Mouse (Mus musculus) hindbrain, embryonic 13.5 days (tissue): Measurements from ENCODE around the gene Kcnj12. TPM values are rescaled to one million over a fixed set of nuclear protein-coding genes. Genes with fewer than 3 reads are reported as not detected.

ENCODE experiments used
- ATAC-seq: fragments of 200-750 bp; cut with Nextera tagmentation; 2 replicates; pipeline ENCODE4 v1.8.0; 2017; ENCODE audit warnings: moderate TSS enrichment; ENCODE audit not compliant: low FRiP score
- H3K27ac ChIP-seq: fragments of 300-500 bp; sonication (generic); 2 replicates; pipeline ENCODE4 v1.5.1; 2015; ENCODE audit warnings: inconsistent platforms, mild to moderate bottlenecking, moderate library complexity
- H3K27me3 ChIP-seq: fragments of 300-500 bp; sonication (generic); 2 replicates; pipeline ENCODE4 v1.6.1; 2015; ENCODE audit warnings: mild to moderate bottlenecking, inconsistent platforms
- H3K36me3 ChIP-seq: fragments of 300-500 bp; sonication (generic); 2 replicates; pipeline ENCODE4 v1.6.1; 2015; ENCODE audit warnings: mild to moderate bottlenecking, inconsistent platforms
- H3K4me1 ChIP-seq: fragments of 300-500 bp; sonication (generic); replicated peaks from 2 replicates; pipeline ENCODE4 v1.6.1; 2015; ENCODE audit warnings: inconsistent platforms
- H3K4me2 ChIP-seq: fragments of 300-500 bp; sonication (generic); 2 replicates; pipeline ENCODE4 v1.6.1; 2015; ENCODE audit warnings: inconsistent platforms, mild to moderate bottlenecking, moderate library complexity
- H3K4me3 ChIP-seq: fragments of 300-500 bp; sonication (generic); 2 replicates; pipeline ENCODE4 v1.5.1; 2015; ENCODE audit warnings: mild to moderate bottlenecking, inconsistent platforms
- H3K9ac ChIP-seq: fragments of 300-500 bp; sonication (generic); 2 replicates; pipeline ENCODE4 v1.6.1; 2015; ENCODE audit warnings: mild to moderate bottlenecking, inconsistent platforms
- H3K9me3 ChIP-seq: fragments of 300-500 bp; sonication (generic); 2 replicates; pipeline ENCODE4 v1.6.1; 2016; ENCODE audit warnings: inconsistent platforms
- WGBS: fragments of 180-500 bp; shearing (Covaris S2); methylation state at CpG from one replicate; pipeline ENCODE4 v1.1.7; 2015; 5-methylcytosine and 5-hydroxymethylcytosine counted together
- polyA plus RNA-seq: library from polyadenylated mRNA; unstranded; fragments of >200 nt; fragmentation: Nextera tagmentation; extraction: Ambion mirVana; gene quantifications from 2 replicates; pipeline ENCODE4 v1.2.1, GENCODE M21; 2015

Kcnj12 gene
- polyA plus RNA-seq, 1 experiment from 2014 or later = 3.8 TPM

- 71% methylated on average over 5 of the region's 5 CpGs for WGBS
- Histone ChIP-seq H3K36me3 (no peaks in the 10 kb centered on the region), H3K9ac (no peak overlapping the region), H3K4me2 (no peak overlapping the region), H3K4me1 (peaks cover 29% of the 10 kb centered on the region), H3K9me3 (no peaks in the 10 kb centered on the region), H3K27me3 (no peaks in the 10 kb centered on the region), H3K4me3 (no peak overlapping the region), H3K27ac (peak overlapping the region; percentile 44; the same call in 1 of the 2 replicates)
- ATAC-seq = no peak
These were observed 17.6 kb upstream of the Kcnj12 start for GRCm38 (mm10) chr11:61004781-61005180.

GRCm38 (mm10) chr11:61005345-61005744 is 17.0 kb upstream of the Kcnj12 start:
- H3K27me3 ChIP-seq = no peaks in the 10 kb centered on the region
- H3K4me3 ChIP-seq = no peak overlapping the region
- ATAC-seq = no peak
- no peaks in the 10 kb centered on the region for H3K36me3 ChIP-seq
- WGBS = 44% methylated on average over 6 of the region's 6 CpGs
- H3K4me2 ChIP-seq = no peak overlapping the region
- H3K27ac ChIP-seq = no peak overlapping the region
- H3K4me1 ChIP-seq = peaks cover 28% of the 10 kb centered on the region
- H3K9ac ChIP-seq = no peak overlapping the region
- no peaks in the 10 kb centered on the region for H3K9me3 ChIP-seq

- H3K27ac ChIP-seq = no peak overlapping the region
- no peak for ATAC-seq
- H3K9me3 ChIP-seq = no peaks in the 10 kb centered on the region
- no peak overlapping the region for H3K4me2 ChIP-seq
- 0 out of 2 replicates have a peak overlapping the region, but pooled peaks have one; percentile 3 for H3K9ac ChIP-seq
- H3K36me3 ChIP-seq = no peaks in the 10 kb centered on the region
- no peak overlapping the region for H3K4me3 ChIP-seq
- peaks cover 13% of the 10 kb centered on the region for H3K4me1 ChIP-seq
- WGBS = 20% methylated on average over 9 of the region's 9 CpGs
- H3K27me3 ChIP-seq = no peaks in the 10 kb centered on the region
These were observed 10.5 kb upstream of the Kcnj12 start for GRCm38 (mm10) chr11:61011736-61012294.

DNA sequence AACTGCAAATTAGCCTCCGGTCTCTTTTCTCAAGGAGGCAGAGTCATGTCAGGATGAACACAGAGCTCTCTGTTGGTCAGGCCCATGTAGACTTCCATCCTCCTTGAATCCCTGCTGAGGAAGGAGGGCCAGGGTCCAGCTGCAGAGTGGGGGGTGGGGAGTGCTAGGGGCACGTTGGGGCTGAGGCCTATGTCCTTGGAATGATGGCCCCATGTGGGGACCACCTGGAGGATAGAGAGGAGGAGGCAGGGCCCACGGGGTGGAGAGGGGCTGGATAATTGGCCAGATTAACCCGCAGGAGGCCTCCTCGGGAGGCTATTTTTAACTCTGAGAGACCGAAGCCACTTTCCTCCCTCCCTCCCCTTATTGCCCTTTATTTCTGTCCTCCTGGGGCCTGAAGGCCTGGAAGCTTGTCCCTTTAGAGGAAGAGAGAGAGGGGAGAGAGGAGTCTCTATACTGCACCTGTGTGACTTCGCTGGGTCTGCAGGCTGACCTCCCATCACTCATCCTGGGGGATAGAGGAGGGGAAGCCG is 5.4 kb upstream of the Kcnj12 start:
- peaks cover 35% of the 10 kb centered on the region for H3K27me3 ChIP-seq
- H3K4me1 ChIP-seq = peaks cover 23% of the 10 kb centered on the region
- H3K9ac ChIP-seq = no peak overlapping the region
- H3K9me3 ChIP-seq = no peaks in the 10 kb centered on the region
- no peaks in the 10 kb centered on the region for H3K36me3 ChIP-seq
- ATAC-seq = no peak
- no peak overlapping the region for H3K27ac ChIP-seq
- WGBS = 17% methylated on average over 8 of the region's 8 CpGs
- H3K4me2 ChIP-seq = no peak overlapping the region
- no peak overlapping the region for H3K4me3 ChIP-seq

GRCm38 (mm10) chr11:61021129-61021528 is 1.2 kb upstream of the Kcnj12 start:
- peak overlapping the region; percentile 88 for H3K4me2 ChIP-seq
- H3K27ac ChIP-seq = 0 out of 2 replicates have a peak overlapping the region, but pooled peaks have one; percentile 30

GRCm38 (mm10) chr11:61021676-61022549 is 451 bp upstream of the Kcnj12 start:
- Histone ChIP-seq H3K27me3 (peaks cover 79% of the 10 kb centered on the region), H3K4me1 (peaks cover 64% of the 10 kb centered on the region), H3K9ac (peak overlapping the region; percentile 77), H3K36me3 (no peaks in the 10 kb centered on the region), H3K4me3 (peak overlapping the region; percentile 66), H3K4me2 (peak overlapping the region; percentile 88), H3K9me3 (no peaks in the 10 kb centered on the region), H3K27ac (peak overlapping the region; percentile 30; the same call in 1 of the 2 replicates)
- peak; percentile 61 for ATAC-seq
- WGBS = 1% methylated on average over 65 of the region's 68 CpGs

More at GRCm38 (mm10) chr11:61021129-61021528, 1.2 kb upstream of the Kcnj12 start:
- no peak for ATAC-seq
- peaks cover 76% of the 10 kb centered on the region for H3K27me3 ChIP-seq
- peak overlapping the region; percentile 77; the same call in 1 of the 2 replicates for H3K9ac ChIP-seq
- no peak overlapping the region for H3K4me3 ChIP-seq
- H3K36me3 ChIP-seq = no peaks in the 10 kb centered on the region
- H3K4me1 ChIP-seq = peaks cover 60% of the 10 kb centered on the region
- H3K9me3 ChIP-seq = no peaks in the 10 kb centered on the region
- WGBS = 64% methylated on average over 5 of the region's 5 CpGs

DNA sequence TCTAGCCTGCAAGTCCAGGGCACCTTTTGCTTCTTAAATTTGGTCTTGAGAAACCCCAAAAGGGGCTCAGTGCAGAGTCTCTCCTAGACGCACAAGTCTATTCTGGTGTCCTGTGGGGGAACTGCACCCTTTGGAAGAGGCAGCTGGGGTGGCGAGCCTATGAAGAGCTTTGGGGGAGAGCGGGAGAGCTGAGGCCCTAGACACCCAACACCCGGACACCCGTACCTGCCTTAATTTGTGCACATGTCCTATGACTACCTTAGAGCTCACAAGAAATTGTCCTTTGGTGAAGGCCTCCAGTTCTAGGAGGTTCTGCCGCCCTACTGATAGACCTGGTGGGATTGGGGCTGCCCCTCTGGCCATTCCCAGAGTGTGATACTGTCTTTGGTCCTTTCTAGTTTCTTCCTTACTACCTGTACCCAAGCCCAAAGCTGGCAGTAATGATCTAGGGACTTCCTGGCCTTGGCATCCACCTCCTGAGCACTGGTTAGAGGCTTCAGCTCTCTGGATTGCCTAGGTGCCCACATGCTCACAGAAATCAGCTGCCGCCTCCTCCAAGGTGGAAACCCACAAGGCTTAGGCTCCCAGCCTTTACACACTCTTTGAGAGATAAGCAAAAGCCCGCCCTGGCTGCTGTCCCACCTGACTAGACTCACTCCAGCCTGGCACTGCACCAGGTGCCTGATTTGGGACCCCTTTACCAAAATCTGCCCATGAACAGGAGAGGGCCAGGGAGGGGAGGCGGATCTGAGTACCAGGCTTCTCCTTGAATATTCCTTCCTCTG is 1.2 kb downstream of the Kcnj12 start:
- Histone ChIP-seq H3K27me3 (peaks cover 75% of the 10 kb centered on the region), H3K9me3 (no peaks in the 10 kb centered on the region), H3K4me2 (peak overlapping the region; percentile 88), H3K9ac (peak overlapping the region; percentile 77), H3K36me3 (no peaks in the 10 kb centered on the region), H3K4me1 (peaks cover 74% of the 10 kb centered on the region), H3K4me3 (peak overlapping the region; percentile 66), H3K27ac (no peak overlapping the region)
- ATAC-seq = no peak
- 59% methylated on average over 9 of the region's 9 CpGs for WGBS

DNA sequence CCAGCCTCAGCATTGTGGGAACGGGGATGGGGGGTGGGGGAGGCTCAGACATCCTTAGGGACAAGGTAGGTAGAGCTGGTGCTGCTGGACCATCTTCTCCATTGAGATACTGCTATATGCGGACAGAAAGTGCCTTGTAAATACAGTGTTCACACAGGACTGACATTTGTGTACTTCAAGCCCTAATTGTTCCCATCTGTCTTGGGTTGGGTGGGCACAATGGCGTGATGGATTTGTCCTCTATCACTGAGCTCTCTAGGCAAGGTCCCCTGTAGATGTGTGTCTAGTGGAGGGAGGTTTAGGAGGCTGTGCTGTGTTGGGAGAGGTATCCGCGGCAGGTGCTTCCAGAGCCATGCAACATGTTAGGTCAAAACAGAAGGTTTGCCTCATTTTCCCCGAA is 2.0 kb downstream of the Kcnj12 start:
- Histone ChIP-seq H3K9me3 (no peaks in the 10 kb centered on the region), H3K36me3 (no peaks in the 10 kb centered on the region), H3K27me3 (peaks cover 68% of the 10 kb centered on the region), H3K4me2 (peak overlapping the region; percentile 88; the same call in 1 of the 2 replicates), H3K9ac (no peak overlapping the region), H3K4me3 (0 out of 2 replicates have a peak overlapping the region, but pooled peaks have one; percentile 4), H3K4me1 (peaks cover 76% of the 10 kb centered on the region), H3K27ac (peak overlapping the region; percentile 62; the same call in 1 of the 2 replicates)
- 79% methylated on average over 6 of the region's 6 CpGs for WGBS
- ATAC-seq = no peak

DNA sequence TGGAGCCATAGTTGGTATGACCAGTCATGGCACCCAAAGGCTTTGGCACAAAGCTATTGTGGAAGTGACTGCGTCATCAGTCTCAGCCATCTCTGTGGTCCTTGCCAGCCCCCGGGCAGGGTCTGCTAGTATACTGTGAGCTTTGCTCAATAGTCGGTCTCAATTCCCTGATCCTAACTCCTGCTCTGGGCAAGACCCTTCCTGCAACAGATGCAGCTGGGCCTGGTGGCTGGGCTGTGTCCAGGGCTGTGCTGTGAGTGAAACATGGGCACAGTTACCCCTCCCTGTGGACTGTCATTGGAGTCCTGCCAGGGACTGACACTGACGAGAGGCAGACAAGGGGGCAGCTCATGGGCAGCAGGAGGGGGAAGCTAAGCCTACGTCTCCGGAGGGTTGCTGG is 2.6 kb downstream of the Kcnj12 start:
- H3K9ac ChIP-seq = no peak overlapping the region; the same call in 1 of the 2 replicates
- peak overlapping the region; percentile 62 for H3K27ac ChIP-seq
- no peak overlapping the region for H3K4me3 ChIP-seq
- H3K4me2 ChIP-seq = peak overlapping the region; percentile 21; the same call in 1 of the 2 replicates
- H3K36me3 ChIP-seq = no peaks in the 10 kb centered on the region
- H3K4me1 ChIP-seq = peaks cover 76% of the 10 kb centered on the region
- peaks cover 62% of the 10 kb centered on the region for H3K27me3 ChIP-seq
- peak; percentile 46; the same call in 1 of the 2 replicates for ATAC-seq
- 40% methylated on average over 6 of the region's 6 CpGs for WGBS
- H3K9me3 ChIP-seq = no peaks in the 10 kb centered on the region

DNA sequence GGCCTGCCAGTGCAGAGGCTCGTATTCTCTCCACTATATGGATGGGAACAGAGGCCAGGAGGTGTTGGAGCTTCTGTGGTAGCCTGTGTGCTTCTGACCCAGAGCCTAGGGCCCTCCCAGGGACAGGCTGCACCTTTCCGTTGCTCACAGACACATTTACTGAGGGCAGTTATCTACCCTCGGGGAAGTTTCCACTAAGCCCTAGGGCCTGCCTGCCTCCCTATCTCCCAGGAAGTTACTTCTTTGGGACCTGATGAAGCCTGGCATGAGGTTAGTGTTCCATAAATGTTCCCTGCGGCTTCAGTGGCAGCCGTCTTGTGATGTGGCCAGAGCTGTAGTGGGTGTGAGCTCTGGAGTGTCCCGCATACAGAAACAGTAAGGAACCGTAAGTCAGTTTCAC is 3.2 kb downstream of the Kcnj12 start:
- WGBS = 67% methylated on average over 7 of the region's 7 CpGs
- H3K9me3 ChIP-seq = no peaks in the 10 kb centered on the region
- H3K27ac ChIP-seq = peak overlapping the region; percentile 55
- peaks cover 76% of the 10 kb centered on the region for H3K4me1 ChIP-seq
- 0 out of 2 replicates have a peak overlapping the region, but pooled peaks have one; percentile 21 for H3K4me2 ChIP-seq
- no peaks in the 10 kb centered on the region for H3K36me3 ChIP-seq
- ATAC-seq = no peak
- H3K9ac ChIP-seq = peak overlapping the region; percentile 19; the same call in 1 of the 2 replicates
- H3K27me3 ChIP-seq = peaks cover 57% of the 10 kb centered on the region
- no peak overlapping the region for H3K4me3 ChIP-seq

- peaks cover 72% of the 10 kb centered on the region for H3K4me1 ChIP-seq
- no peaks in the 10 kb centered on the region for H3K36me3 ChIP-seq
- H3K27ac ChIP-seq = peak overlapping the region; percentile 5; the same call in 1 of the 2 replicates
These were observed 4.0 kb downstream of the Kcnj12 start for GRCm38 (mm10) chr11:61026381-61026780.

More at GRCm38 (mm10) chr11:61026381-61026780, 4.0 kb downstream of the Kcnj12 start:
- H3K9ac ChIP-seq = no peak overlapping the region
- WGBS = 79% methylated on average over 6 of the region's 6 CpGs
- no peak for ATAC-seq
- H3K9me3 ChIP-seq = no peaks in the 10 kb centered on the region
- peaks cover 49% of the 10 kb centered on the region for H3K27me3 ChIP-seq
- H3K4me3 ChIP-seq = no peak overlapping the region
- no peak overlapping the region for H3K4me2 ChIP-seq
